Mouse (Mus musculus) layer of hippocampus, adult 11-12 months (tissue): ENCODE results near the gene Ksr2.

Experiments used
- DNase-seq: peaks from one replicate; pipeline ENCODE4 v3.0.0; 2022; ENCODE audit warnings: low spot score

The Ksr2 gene

DNA sequence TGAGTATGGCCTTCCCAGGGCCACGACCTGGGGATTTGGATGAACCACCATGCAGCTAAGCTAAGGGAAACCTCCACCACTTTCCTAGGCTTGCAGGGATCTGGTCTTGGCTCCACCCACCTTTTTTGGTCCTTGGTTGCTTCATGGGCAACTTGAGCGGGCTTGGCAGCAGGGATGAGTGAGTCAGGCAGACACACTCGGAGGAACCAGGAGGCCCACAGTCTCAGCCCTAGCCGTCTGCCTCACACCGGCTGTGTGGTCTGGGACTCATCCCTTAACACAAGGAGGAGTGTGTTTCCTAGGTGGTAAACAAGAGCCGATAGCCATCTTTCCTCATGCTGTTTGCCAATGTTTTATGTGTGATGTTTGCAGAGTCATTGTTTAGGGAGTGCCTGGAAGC lies 376.3 kb downstream of the Ksr2 start:
- DNase-seq, result peak; percentile 33

DNA sequence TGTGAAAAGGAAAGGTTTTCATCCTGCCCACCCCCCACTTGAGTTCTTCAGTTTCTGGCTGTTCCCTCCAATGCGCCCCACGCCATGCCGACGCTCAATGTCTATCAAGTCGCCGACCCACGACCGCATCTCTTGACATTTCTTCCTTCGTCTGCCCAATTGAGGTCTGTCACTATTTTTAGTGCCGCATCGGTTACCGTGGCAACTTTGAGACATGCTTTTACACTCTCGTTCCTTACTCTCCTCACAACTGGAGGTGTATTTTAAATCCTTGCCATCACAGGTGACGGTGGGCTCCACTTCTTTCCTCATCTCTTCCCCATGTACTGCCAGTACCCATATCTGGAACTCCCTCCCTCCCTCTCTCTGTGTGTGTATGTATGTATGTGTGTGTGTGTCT lies 378.1 kb downstream of the Ksr2 start:
- DNase-seq, result no peak

DNA sequence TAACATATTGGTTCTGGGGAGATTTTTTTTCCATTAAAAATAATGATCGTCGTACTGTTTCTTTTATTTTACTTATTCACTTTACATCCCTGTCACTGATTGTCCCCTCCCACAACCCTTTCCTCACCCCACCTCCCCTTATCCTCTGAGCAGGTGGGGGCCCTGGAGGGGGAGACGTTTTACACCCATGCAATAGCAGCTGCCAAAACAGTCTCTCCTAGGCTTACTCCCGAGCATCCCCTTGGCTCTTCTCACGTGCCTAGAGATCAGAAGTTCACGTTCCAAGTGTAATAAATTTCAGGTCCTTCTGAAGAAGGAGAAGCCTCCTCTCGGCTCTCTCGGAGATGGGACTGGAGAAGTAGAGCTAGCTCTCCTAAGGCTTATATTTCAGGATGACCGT lies 387.0 kb downstream of the Ksr2 start:
- DNase-seq, result no peak

DNA sequence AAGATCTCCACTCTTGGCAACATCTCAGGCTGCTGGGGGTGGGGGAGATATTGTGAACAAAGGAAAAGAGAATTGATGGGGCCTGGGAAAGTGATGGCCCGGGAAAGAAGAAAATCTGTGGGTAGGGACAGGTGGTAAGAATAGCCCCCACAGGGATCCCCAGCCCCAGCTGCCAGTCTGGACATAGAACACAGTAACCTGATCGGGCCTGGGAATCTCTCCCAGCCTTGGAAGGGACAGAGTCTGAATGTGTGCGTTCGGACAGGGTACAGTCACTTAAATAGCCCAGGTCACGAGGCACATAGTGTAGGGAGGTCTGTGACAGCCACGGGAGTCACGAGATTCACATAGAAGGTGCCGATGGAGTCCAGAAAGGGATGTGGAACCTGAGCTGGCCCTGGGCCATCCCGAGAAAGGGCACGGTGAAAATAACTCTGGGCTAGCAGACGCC lies 388.3 kb downstream of the Ksr2 start:
- DNase-seq, result no peak

DNA sequence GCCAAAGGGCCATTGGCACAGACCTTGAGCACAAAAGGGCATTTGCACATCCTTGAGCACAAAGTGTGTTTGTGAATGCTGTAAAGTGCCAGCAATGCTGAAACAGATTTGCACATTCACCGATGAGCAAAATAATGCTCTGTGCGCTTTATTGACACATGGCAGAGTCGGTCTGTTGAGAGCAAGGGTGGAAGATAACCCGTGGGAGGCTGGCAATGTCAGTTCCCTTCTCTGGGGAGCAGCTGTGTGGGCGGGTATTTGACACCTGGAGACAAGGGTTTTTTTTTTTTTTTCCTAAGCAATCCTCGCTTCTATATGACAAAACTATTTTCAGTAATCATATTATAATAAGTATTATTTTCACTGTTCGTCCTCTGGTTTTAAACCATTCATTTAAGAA lies 389.8 kb downstream of the Ksr2 start:
- DNase-seq, result peak; percentile 32

GRCm38 (mm10) chr5:117810930-117811329 lies 397.1 kb downstream of the Ksr2 start:
- DNase-seq, result no peak

DNA sequence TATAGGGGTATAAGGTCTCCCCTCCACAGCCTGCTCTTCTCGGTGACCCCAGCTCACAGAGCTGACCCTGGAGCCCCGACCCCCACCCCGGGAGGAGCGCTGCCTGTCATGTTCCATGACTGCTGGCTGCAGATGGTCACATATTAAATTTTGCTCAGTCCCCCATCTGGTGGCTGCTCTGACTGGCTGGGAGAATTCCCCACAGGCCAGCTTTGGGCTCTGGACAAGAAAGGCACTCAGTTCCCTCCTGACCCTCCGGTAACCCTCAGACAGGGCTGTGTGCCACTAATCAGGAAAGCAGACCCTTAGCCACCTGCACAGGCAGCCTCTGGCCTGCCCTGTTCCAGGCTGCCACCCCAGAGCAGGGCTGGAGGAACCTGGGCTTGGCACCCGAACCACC lies 405.0 kb downstream of the Ksr2 start:
- DNase-seq, result no peak

DNA sequence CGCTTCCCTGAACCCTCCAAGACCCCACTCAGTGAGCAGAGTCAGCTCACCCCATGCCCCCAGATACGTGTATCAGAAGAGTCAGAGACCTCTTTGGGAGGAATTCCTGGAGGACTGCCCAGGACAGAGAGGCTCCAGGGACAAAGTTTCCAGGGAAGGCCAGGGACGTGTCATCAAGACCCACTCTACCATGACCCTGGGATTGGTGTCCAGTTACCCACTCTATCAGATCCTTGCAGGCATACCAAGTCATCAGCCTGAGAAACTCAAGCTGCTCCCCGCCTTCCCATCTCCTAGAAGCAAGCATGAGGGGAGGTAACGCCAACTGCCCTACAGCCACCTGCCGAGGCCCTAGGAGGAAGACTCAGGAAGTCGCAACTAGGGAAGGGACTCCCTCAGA lies 406.6 kb downstream of the Ksr2 start:
- DNase-seq, result no peak

DNA sequence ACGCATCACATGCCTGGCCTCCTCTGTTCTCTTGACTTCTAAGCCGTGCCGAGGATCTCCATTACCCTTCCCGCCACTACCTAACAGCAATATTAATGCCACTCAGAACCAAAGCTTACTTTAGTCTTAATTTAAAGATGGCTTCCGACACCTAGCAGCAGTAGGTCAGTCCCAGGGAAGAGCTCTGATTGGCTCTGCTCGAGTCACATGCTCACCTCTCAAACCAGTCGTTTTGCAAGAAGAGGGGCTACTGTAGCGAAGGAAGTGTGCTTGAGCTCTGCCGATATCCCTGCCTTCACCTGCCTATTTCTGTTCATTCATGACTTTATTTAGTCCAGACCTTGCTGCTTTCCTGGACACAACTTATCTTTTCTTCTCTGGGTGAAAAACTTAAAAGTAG lies 410.0 kb downstream of the Ksr2 start:
- DNase-seq, result no peak

- no peak for DNase-seq
Measured at GRCm38 (mm10) chr5:117824486-117824885, 410.7 kb downstream of the Ksr2 start.
